Mouse (Mus musculus): ENCODE results near the gene Pnkd. TPM values are rescaled to one million over a fixed set of nuclear protein-coding genes. Genes with fewer than 3 reads are reported as not detected.
"Not testable (repeated sequence)": the region's sequence is repeated elsewhere in the genome, so short reads cannot be mapped to it uniquely, and the experiment has no call there.

The Pnkd gene
- polyA plus RNA-seq, 1 experiment: 40.9 TPM

- Histone ChIP-seq H3K36me3 (ENCODE audit: control insufficient read depth, insufficient read depth, low read length, poor library complexity, severe bottlenecking) (no peaks in the 10 kb centered on the region), H3K4me1 (ENCODE audit: control insufficient read depth, insufficient read depth, low read length) (peaks cover 15% of the 10 kb centered on the region), H3K27ac (ENCODE audit: insufficient read depth, low read length) (no peak overlapping the region), H3K4me3 (ENCODE audit: low read depth, low read length) (no peak overlapping the region), H3K27me3 (ENCODE audit: control insufficient read depth, insufficient read depth, low read length, poor library complexity, severe bottlenecking) (no peaks in the 10 kb centered on the region), H3K9me3 (replicated peaks; ENCODE audit: control insufficient read depth, insufficient read depth, low read length, poor library complexity, severe bottlenecking) (no peaks in the 10 kb centered on the region), H3K9ac (ENCODE audit: low read depth, poor library complexity, severe bottlenecking) (no peak overlapping the region)
- TF ChIP-seq CTCF (IDR thresholded peaks at IDR 0.05; ENCODE audit: low read depth, low read length): no peak
- TF ChIP-seq EP300 (IDR thresholded peaks at IDR 0.05; ENCODE audit: insufficient read depth, low read depth, low read length): no peak
- TF ChIP-seq POLR2A (IDR thresholded peaks at IDR 0.05; ENCODE audit: insufficient read depth, low read length): no peak
Observed at GRCm38 (mm10) chr1:74338626-74339025, 53.9 kb downstream of the Pnkd start.

GRCm38 (mm10) chr1:74339917-74340316 lies 55.2 kb downstream of the Pnkd start:
- H3K27ac ChIP-seq (ENCODE audit: insufficient read depth, low read length): no peak overlapping the region
- H3K36me3 ChIP-seq (ENCODE audit: control insufficient read depth, insufficient read depth, low read length, poor library complexity, severe bottlenecking): no peaks in the 10 kb centered on the region
- H3K9ac ChIP-seq (ENCODE audit: low read depth, poor library complexity, severe bottlenecking): no peak overlapping the region
- H3K27me3 ChIP-seq (ENCODE audit: control insufficient read depth, insufficient read depth, low read length, poor library complexity, severe bottlenecking): no peaks in the 10 kb centered on the region
- TF ChIP-seq CTCF (IDR thresholded peaks at IDR 0.05; ENCODE audit: low read depth, low read length) (no peak), EP300 (IDR thresholded peaks at IDR 0.05; ENCODE audit: insufficient read depth, low read depth, low read length) (no peak), POLR2A (IDR thresholded peaks at IDR 0.05; ENCODE audit: insufficient read depth, low read length) (no peak)
- H3K4me1 ChIP-seq (ENCODE audit: control insufficient read depth, insufficient read depth, low read length): peaks cover 15% of the 10 kb centered on the region
- H3K4me3 ChIP-seq (ENCODE audit: low read depth, low read length): no peak overlapping the region
- H3K9me3 ChIP-seq (replicated peaks; ENCODE audit: control insufficient read depth, insufficient read depth, low read length, poor library complexity, severe bottlenecking): no peaks in the 10 kb centered on the region

- Histone ChIP-seq H3K9me3 (replicated peaks; ENCODE audit: control insufficient read depth, insufficient read depth, low read length, poor library complexity, severe bottlenecking) (no peaks in the 10 kb centered on the region), H3K4me3 (ENCODE audit: low read depth, low read length) (no peak overlapping the region), H3K9ac (ENCODE audit: low read depth, poor library complexity, severe bottlenecking) (no peak overlapping the region), H3K27me3 (ENCODE audit: control insufficient read depth, insufficient read depth, low read length, poor library complexity, severe bottlenecking) (no peaks in the 10 kb centered on the region), H3K36me3 (ENCODE audit: control insufficient read depth, insufficient read depth, low read length, poor library complexity, severe bottlenecking) (no peaks in the 10 kb centered on the region), H3K4me1 (ENCODE audit: control insufficient read depth, insufficient read depth, low read length) (peaks cover 13% of the 10 kb centered on the region), H3K27ac (ENCODE audit: insufficient read depth, low read length) (no peak overlapping the region)
- no peak for TF ChIP-seq POLR2A (IDR thresholded peaks at IDR 0.05; ENCODE audit: insufficient read depth, low read length)
- TF ChIP-seq EP300 (IDR thresholded peaks at IDR 0.05; ENCODE audit: insufficient read depth, low read depth, low read length): no peak
- no peak for TF ChIP-seq CTCF (IDR thresholded peaks at IDR 0.05; ENCODE audit: low read depth, low read length)
Observed at GRCm38 (mm10) chr1:74340361-74340764, 55.6 kb downstream of the Pnkd start.

- not testable (repeated sequence) for H3K9me3 ChIP-seq (replicated peaks; ENCODE audit: control insufficient read depth, insufficient read depth, low read length, poor library complexity, severe bottlenecking); H3K4me3 ChIP-seq (ENCODE audit: low read depth, low read length); H3K9ac ChIP-seq (ENCODE audit: low read depth, poor library complexity, severe bottlenecking); H3K27ac ChIP-seq (ENCODE audit: insufficient read depth, low read length); H3K27me3 ChIP-seq (ENCODE audit: control insufficient read depth, insufficient read depth, low read length, poor library complexity, severe bottlenecking); H3K36me3 ChIP-seq (ENCODE audit: control insufficient read depth, insufficient read depth, low read length, poor library complexity, severe bottlenecking)
- peaks cover 13% of the 10 kb centered on the region for H3K4me1 ChIP-seq (ENCODE audit: control insufficient read depth, insufficient read depth, low read length)
Observed at GRCm38 (mm10) chr1:74340992-74341391, 56.3 kb downstream of the Pnkd start.

GRCm38 (mm10) chr1:74341898-74342297 lies 57.2 kb downstream of the Pnkd start:
- Histone ChIP-seq H3K36me3 (ENCODE audit: control insufficient read depth, insufficient read depth, low read length, poor library complexity, severe bottlenecking) (no peaks in the 10 kb centered on the region), H3K27me3 (ENCODE audit: control insufficient read depth, insufficient read depth, low read length, poor library complexity, severe bottlenecking) (no peaks in the 10 kb centered on the region), H3K4me3 (ENCODE audit: low read depth, low read length) (no peak overlapping the region)

GRCm38 (mm10) chr1:74342308-74342707 lies 57.6 kb downstream of the Pnkd start:
- Histone ChIP-seq H3K27me3 (ENCODE audit: control insufficient read depth, insufficient read depth, low read length, poor library complexity, severe bottlenecking) (no peaks in the 10 kb centered on the region), H3K4me1 (ENCODE audit: control insufficient read depth, insufficient read depth, low read length) (peaks cover 11% of the 10 kb centered on the region), H3K4me3 (ENCODE audit: low read depth, low read length) (no peak overlapping the region), H3K27ac (ENCODE audit: insufficient read depth, low read length) (no peak overlapping the region), H3K9me3 (replicated peaks; ENCODE audit: control insufficient read depth, insufficient read depth, low read length, poor library complexity, severe bottlenecking) (no peaks in the 10 kb centered on the region), H3K36me3 (ENCODE audit: control insufficient read depth, insufficient read depth, low read length, poor library complexity, severe bottlenecking) (no peaks in the 10 kb centered on the region), H3K9ac (ENCODE audit: low read depth, poor library complexity, severe bottlenecking) (no peak overlapping the region)
- TF ChIP-seq EP300 (IDR thresholded peaks at IDR 0.05; ENCODE audit: insufficient read depth, low read depth, low read length) (no peak), POLR2A (IDR thresholded peaks at IDR 0.05; ENCODE audit: insufficient read depth, low read length) (no peak), CTCF (IDR thresholded peaks at IDR 0.05; ENCODE audit: low read depth, low read length) (no peak)

More at GRCm38 (mm10) chr1:74341898-74342297, 57.2 kb downstream of the Pnkd start:
- Histone ChIP-seq H3K27ac (ENCODE audit: insufficient read depth, low read length) (no peak overlapping the region), H3K4me1 (ENCODE audit: control insufficient read depth, insufficient read depth, low read length) (peaks cover 13% of the 10 kb centered on the region), H3K9me3 (replicated peaks; ENCODE audit: control insufficient read depth, insufficient read depth, low read length, poor library complexity, severe bottlenecking) (no peaks in the 10 kb centered on the region), H3K9ac (ENCODE audit: low read depth, poor library complexity, severe bottlenecking) (no peak overlapping the region)
- TF ChIP-seq POLR2A (IDR thresholded peaks at IDR 0.05; ENCODE audit: insufficient read depth, low read length) (no peak), EP300 (IDR thresholded peaks at IDR 0.05; ENCODE audit: insufficient read depth, low read depth, low read length) (no peak), CTCF (IDR thresholded peaks at IDR 0.05; ENCODE audit: low read depth, low read length) (no peak)

Data from ES-Bruce4 (cell line).